Mouse (Mus musculus) embryonic fibroblast, embryonic 13.5 days (primary cell): Measurements from ENCODE around the gene Psmb10. TPM values are rescaled to one million over a fixed set of nuclear protein-coding genes. Genes with fewer than 3 reads are reported as not detected.

Source experiments
- H3K27ac ChIP-seq: 2 replicates; pipeline ENCODE4 v1.5.1; 2012; ENCODE audit warnings: low read length, control low read depth, inconsistent platforms; ENCODE audit not compliant: insufficient read depth
- H3K4me1 ChIP-seq: 2 replicates; pipeline ENCODE4 v1.6.1; 2011; ENCODE audit warnings: low read length; ENCODE audit not compliant: control insufficient read depth, insufficient read depth
- H3K4me3 ChIP-seq: 2 replicates; pipeline ENCODE4 v1.5.1; 2011; ENCODE audit warnings: mild to moderate bottlenecking, control low read depth, low read length; ENCODE audit not compliant: insufficient read depth
- CTCF ChIP-seq: IDR thresholded peaks from 2 replicates; pipeline ENCODE4 v1.5.1; 2011; ENCODE audit warnings: mild to moderate bottlenecking, control low read depth, low read length, moderate library complexity, borderline replicate concordance; ENCODE audit not compliant: insufficient read depth
- POLR2A ChIP-seq: IDR thresholded peaks from 2 replicates; pipeline ENCODE4 v1.6.1; 2011; ENCODE audit warnings: low read depth, mild to moderate bottlenecking, control low read depth, low read length, moderate library complexity
- polyA plus RNA-seq: library from polyadenylated mRNA; stranded (reverse); fragments of >200 nt; gene quantifications from 2 replicates; pipeline ENCODE4 v1.2.4, GENCODE M21; 2011; ENCODE audit warnings: low read depth; ENCODE audit not compliant: missing spikeins, insufficient read length

The Psmb10 gene
- polyA plus RNA-seq, 1 experiment, result 30.5 TPM

GRCm38 (mm10) chr8:105965266-105965904 is 27.1 kb upstream of the Psmb10 start:
- Histone ChIP-seq H3K27ac (peak overlapping the region; percentile 95), H3K4me1 (peaks cover 3% of the 10 kb centered on the region; the same call in 1 of the 2 replicates), H3K4me3 (peak overlapping the region; percentile 65)
- TF ChIP-seq POLR2A, result peak; percentile 51; the same call in 1 of the 2 replicates
- no peak for TF ChIP-seq CTCF

GRCm38 (mm10) chr8:105964506-105965265 is 26.4 kb upstream of the Psmb10 start:
- Histone ChIP-seq H3K4me3 (peak overlapping the region; percentile 65), H3K4me1 (peaks cover 3% of the 10 kb centered on the region; the same call in 1 of the 2 replicates), H3K27ac (peak overlapping the region; percentile 95)
- TF ChIP-seq CTCF, result no peak
- TF ChIP-seq POLR2A, result 0 out of 2 replicates have a peak, but pooled peaks have one; percentile 16

- Histone ChIP-seq H3K4me1 (peaks cover 6% of the 10 kb centered on the region), H3K4me3 (no peak overlapping the region), H3K27ac (no peak overlapping the region)
- TF ChIP-seq CTCF (no peak), POLR2A (no peak)
Measured at GRCm38 (mm10) chr8:105961536-105961935, 23.3 kb upstream of the Psmb10 start.

- peaks cover 6% of the 10 kb centered on the region for H3K4me1 ChIP-seq
- TF ChIP-seq POLR2A (no peak), CTCF (no peak)
- no peak overlapping the region for H3K27ac ChIP-seq
- no peak overlapping the region for H3K4me3 ChIP-seq
Measured at GRCm38 (mm10) chr8:105961101-105961500, 22.9 kb upstream of the Psmb10 start.

- H3K4me3 ChIP-seq, result no peak overlapping the region
- TF ChIP-seq CTCF (no peak), POLR2A (no peak)
- peaks cover 6% of the 10 kb centered on the region for H3K4me1 ChIP-seq
- no peak overlapping the region for H3K27ac ChIP-seq
Measured at GRCm38 (mm10) chr8:105959350-105959749, 21.1 kb upstream of the Psmb10 start.

GRCm38 (mm10) chr8:105957813-105958212 is 19.6 kb upstream of the Psmb10 start:
- no peak overlapping the region for H3K4me3 ChIP-seq
- H3K4me1 ChIP-seq, result peaks cover 4% of the 10 kb centered on the region
- no peak for TF ChIP-seq POLR2A
- TF ChIP-seq CTCF, result no peak
- peak overlapping the region; percentile 17; the same call in 1 of the 2 replicates for H3K27ac ChIP-seq

- TF ChIP-seq POLR2A (no peak), CTCF (no peak)
Measured at GRCm38 (mm10) chr8:105956556-105956955, 18.3 kb upstream of the Psmb10 start.

GRCm38 (mm10) chr8:105951057-105951659 is 12.9 kb upstream of the Psmb10 start:
- no peak overlapping the region for H3K4me3 ChIP-seq
- 0 out of 2 replicates have a peak, but pooled peaks cover 3% of the 10 kb centered on the region for H3K4me1 ChIP-seq
- no peak for TF ChIP-seq CTCF
- no peak for TF ChIP-seq POLR2A
- peak overlapping the region; percentile 14 for H3K27ac ChIP-seq

More at GRCm38 (mm10) chr8:105956556-105956955, 18.3 kb upstream of the Psmb10 start:
- Histone ChIP-seq H3K4me3 (no peak overlapping the region), H3K4me1 (peaks cover 6% of the 10 kb centered on the region), H3K27ac (no peak overlapping the region)

GRCm38 (mm10) chr8:105949350-105949749 is 11.1 kb upstream of the Psmb10 start:
- no peak for TF ChIP-seq POLR2A
- no peak for TF ChIP-seq CTCF
- Histone ChIP-seq H3K4me1 (0 out of 2 replicates have a peak, but pooled peaks cover 3% of the 10 kb centered on the region), H3K4me3 (no peak overlapping the region), H3K27ac (no peak overlapping the region)
